Mouse (Mus musculus) intestine, postnatal 0 days (tissue): ENCODE measurements around the gene Ormdl2. TPM values are rescaled to one million over a fixed set of nuclear protein-coding genes. Genes with fewer than 3 reads are reported as not detected.

ENCODE experiments used
- ATAC-seq: fragments of 200-750 bp; cut with Nextera tagmentation; 2 replicates; pipeline ENCODE4 v1.8.0; 2017; ENCODE audit warnings: mild to moderate bottlenecking, moderate TSS enrichment, moderate library complexity
- H3K27ac ChIP-seq: fragments of 300-500 bp; sonication (generic); 2 replicates; pipeline ENCODE4 v1.5.1; 2014; ENCODE audit warnings: mild to moderate bottlenecking, low read depth, low read length, moderate library complexity
- H3K27me3 ChIP-seq: fragments of 300-500 bp; sonication (generic); replicated peaks from 2 replicates; pipeline ENCODE4 v1.6.1; 2014; ENCODE audit warnings: low read length, mixed read lengths; ENCODE audit not compliant: control insufficient read depth, insufficient read depth
- H3K36me3 ChIP-seq: fragments of 300-500 bp; sonication (generic); 2 replicates; pipeline ENCODE4 v1.6.1; 2014; ENCODE audit warnings: mild to moderate bottlenecking, moderate library complexity; ENCODE audit not compliant: control insufficient read depth, insufficient read depth
- H3K4me1 ChIP-seq: fragments of 300-500 bp; sonication (generic); replicated peaks from 2 replicates; pipeline ENCODE4 v1.6.1; 2014; ENCODE audit warnings: antibody characterized with exemption, low read length, mixed read lengths; ENCODE audit not compliant: control insufficient read depth, insufficient read depth
- H3K4me2 ChIP-seq: fragments of 300-500 bp; sonication (generic); replicated peaks from 2 replicates; pipeline ENCODE4 v1.6.1; 2014; ENCODE audit warnings: low read depth, mild to moderate bottlenecking, moderate library complexity
- H3K4me3 ChIP-seq: fragments of 300-500 bp; sonication (generic); 2 replicates; pipeline ENCODE4 v1.5.1; 2014; ENCODE audit warnings: low read depth, low read length
- H3K9ac ChIP-seq: fragments of 300-500 bp; sonication (generic); 2 replicates; pipeline ENCODE4 v1.6.1; 2014; ENCODE audit warnings: mild to moderate bottlenecking, low read depth, low read length
- H3K9me3 ChIP-seq: fragments of 300-500 bp; sonication (generic); 2 replicates; pipeline ENCODE4 v1.6.1; 2016; ENCODE audit warnings: mixed run types; ENCODE audit not compliant: control insufficient read depth
- CTCF ChIP-seq: sonication (generic); IDR thresholded peaks from 2 replicates; pipeline ENCODE4 v1.5.1; 2016; ENCODE audit warnings: low read depth, mild to moderate bottlenecking, control low read depth, antibody characterized with exemption, moderate library complexity
- WGBS: fragments of 180-500 bp; shearing (Covaris S2); extraction: QIAGEN DNeasy Blood & Tissue Kit; methylation state at CpG from one replicate; pipeline ENCODE4 v1.1.7; 2014; 5-methylcytosine and 5-hydroxymethylcytosine counted together
- polyA plus RNA-seq: library from polyadenylated mRNA; unstranded; fragments of >200 nt; fragmentation: Nextera tagmentation; extraction: Ambion mirVana; gene quantifications from 2 replicates; pipeline ENCODE4 v1.2.1, GENCODE M21; 2015

Gene Ormdl2
- polyA plus RNA-seq, 1 experiment from 2014 or later, result 70.4 TPM

- no peak for ATAC-seq
- Histone ChIP-seq H3K4me3 (no peak overlapping the region), H3K36me3 (peaks cover 44% of the 10 kb centered on the region), H3K27ac (no peak overlapping the region), H3K9me3 (no peaks in the 10 kb centered on the region), H3K4me1 (no peaks in the 10 kb centered on the region), H3K9ac (no peak overlapping the region), H3K4me2 (no peak overlapping the region), H3K27me3 (no peaks in the 10 kb centered on the region)
- TF ChIP-seq CTCF, result no peak
- 43% methylated on average over 2 of the region's 2 CpGs for WGBS
Observed at GRCm38 (mm10) chr10:128848426-128848825, 27.0 kb upstream of the Ormdl2 start.

- no peak overlapping the region for H3K27ac ChIP-seq
- WGBS, result 95% methylated on average over 4 of the region's 4 CpGs
- no peak overlapping the region for H3K4me3 ChIP-seq
- H3K27me3 ChIP-seq, result no peaks in the 10 kb centered on the region
- H3K9me3 ChIP-seq, result no peaks in the 10 kb centered on the region
- H3K9ac ChIP-seq, result no peak overlapping the region
- peaks cover 56% of the 10 kb centered on the region for H3K36me3 ChIP-seq
- no peak for TF ChIP-seq CTCF
- H3K4me2 ChIP-seq, result no peak overlapping the region
- H3K4me1 ChIP-seq, result no peaks in the 10 kb centered on the region
- ATAC-seq, result no peak
Observed at GRCm38 (mm10) chr10:128846664-128847063, 25.2 kb upstream of the Ormdl2 start.

GRCm38 (mm10) chr10:128845516-128845915 lies 24.1 kb upstream of the Ormdl2 start:
- WGBS, result 70% methylated on average over 2 of the region's 2 CpGs
- TF ChIP-seq CTCF, result peak; percentile 78
- Histone ChIP-seq H3K9me3 (no peaks in the 10 kb centered on the region), H3K27ac (no peak overlapping the region), H3K36me3 (peaks cover 55% of the 10 kb centered on the region), H3K4me2 (no peak overlapping the region), H3K4me1 (no peaks in the 10 kb centered on the region), H3K9ac (no peak overlapping the region), H3K4me3 (no peak overlapping the region), H3K27me3 (no peaks in the 10 kb centered on the region)
- ATAC-seq, result no peak

- no peaks in the 10 kb centered on the region for H3K9me3 ChIP-seq
- H3K4me1 ChIP-seq, result no peaks in the 10 kb centered on the region
- H3K9ac ChIP-seq, result no peak overlapping the region
- H3K4me3 ChIP-seq, result no peak overlapping the region
- peaks cover 46% of the 10 kb centered on the region for H3K36me3 ChIP-seq
- H3K4me2 ChIP-seq, result no peak overlapping the region
- H3K27me3 ChIP-seq, result no peaks in the 10 kb centered on the region
- no peak overlapping the region for H3K27ac ChIP-seq
- ATAC-seq, result no peak
- 87% methylated on average over 5 of the region's 5 CpGs for WGBS
- no peak for TF ChIP-seq CTCF
Observed at GRCm38 (mm10) chr10:128843260-128843659, 21.8 kb upstream of the Ormdl2 start.

DNA sequence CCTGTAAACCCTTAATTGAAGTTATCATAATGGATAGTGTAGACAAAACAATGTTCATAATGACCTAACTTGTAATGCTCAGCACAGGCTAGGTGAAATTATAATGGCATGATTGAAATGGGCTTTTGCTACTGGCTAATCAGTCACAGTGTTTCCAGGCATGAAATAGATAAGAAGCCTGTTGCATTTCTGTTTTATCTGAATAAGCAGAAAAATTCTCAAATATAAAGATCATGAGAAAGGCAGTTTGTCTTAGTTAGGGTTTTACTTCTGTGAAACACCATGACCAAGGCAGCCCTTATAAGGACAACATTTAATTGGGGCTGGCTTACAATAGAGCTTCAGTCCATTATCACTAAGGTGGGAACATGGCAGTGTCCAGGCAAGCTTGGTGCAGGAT lies 19.2 kb upstream of the Ormdl2 start:
- TF ChIP-seq CTCF, result no peak
- Histone ChIP-seq H3K4me2 (no peak overlapping the region), H3K4me1 (no peaks in the 10 kb centered on the region), H3K27me3 (no peaks in the 10 kb centered on the region), H3K27ac (no peak overlapping the region; the same call in 1 of the 2 replicates), H3K4me3 (no peak overlapping the region), H3K36me3 (peaks cover 42% of the 10 kb centered on the region), H3K9me3 (no peaks in the 10 kb centered on the region), H3K9ac (no peak overlapping the region)
- no peak for ATAC-seq

- no peaks in the 10 kb centered on the region for H3K27me3 ChIP-seq
- TF ChIP-seq CTCF, result no peak
- no peaks in the 10 kb centered on the region for H3K9me3 ChIP-seq
- H3K4me2 ChIP-seq, result no peak overlapping the region
- H3K4me3 ChIP-seq, result no peak overlapping the region
- no peak overlapping the region for H3K9ac ChIP-seq
- no peak for ATAC-seq
- no peak overlapping the region for H3K27ac ChIP-seq
- no peaks in the 10 kb centered on the region for H3K4me1 ChIP-seq
- peaks cover 52% of the 10 kb centered on the region for H3K36me3 ChIP-seq
Observed at GRCm38 (mm10) chr10:128839434-128839833, 18.0 kb upstream of the Ormdl2 start.

DNA sequence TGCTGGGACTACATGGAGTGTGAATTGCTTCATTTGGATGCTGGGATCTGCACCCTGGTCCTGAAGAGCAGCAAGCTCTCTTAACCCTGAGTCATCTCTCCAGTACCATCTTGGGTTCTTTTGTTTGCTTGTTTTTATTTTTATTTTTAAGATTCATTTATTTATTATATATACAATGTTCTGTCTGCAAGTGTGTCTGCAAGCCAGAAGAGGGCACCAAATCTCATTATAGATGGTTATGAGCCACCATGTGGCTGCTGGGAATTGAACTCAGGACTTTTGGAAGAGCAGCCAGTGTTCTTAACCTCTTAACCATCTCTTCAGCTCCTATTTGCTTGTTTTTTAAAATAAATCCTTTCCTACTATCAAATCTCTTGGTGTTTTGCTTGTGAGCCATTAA lies 16.0 kb upstream of the Ormdl2 start:
- Histone ChIP-seq H3K27me3 (no peaks in the 10 kb centered on the region), H3K4me1 (no peaks in the 10 kb centered on the region), H3K9me3 (no peaks in the 10 kb centered on the region), H3K36me3 (peaks cover 46% of the 10 kb centered on the region), H3K4me3 (no peak overlapping the region), H3K9ac (no peak overlapping the region), H3K27ac (no peak overlapping the region), H3K4me2 (no peak overlapping the region)
- peak; percentile 14; the same call in 1 of the 2 replicates for TF ChIP-seq CTCF
- no peak for ATAC-seq
